Mouse (Mus musculus): Measurements from ENCODE around the gene Srms.
"Not testable (repeated sequence)": the region's sequence is repeated elsewhere in the genome, so short reads cannot be mapped to it uniquely, and the experiment has no call there.

Gene Srms

GRCm38 (mm10) chr2:181219538-181220216 lies 6.7 kb upstream of the Srms start, which contains the start of gene Fndc11:
Gene Fndc11, plus strand, starts transcription at chr2:181220013.
- peak; percentile 42 for DNase-seq (ENCODE audit: low read depth)

DNA sequence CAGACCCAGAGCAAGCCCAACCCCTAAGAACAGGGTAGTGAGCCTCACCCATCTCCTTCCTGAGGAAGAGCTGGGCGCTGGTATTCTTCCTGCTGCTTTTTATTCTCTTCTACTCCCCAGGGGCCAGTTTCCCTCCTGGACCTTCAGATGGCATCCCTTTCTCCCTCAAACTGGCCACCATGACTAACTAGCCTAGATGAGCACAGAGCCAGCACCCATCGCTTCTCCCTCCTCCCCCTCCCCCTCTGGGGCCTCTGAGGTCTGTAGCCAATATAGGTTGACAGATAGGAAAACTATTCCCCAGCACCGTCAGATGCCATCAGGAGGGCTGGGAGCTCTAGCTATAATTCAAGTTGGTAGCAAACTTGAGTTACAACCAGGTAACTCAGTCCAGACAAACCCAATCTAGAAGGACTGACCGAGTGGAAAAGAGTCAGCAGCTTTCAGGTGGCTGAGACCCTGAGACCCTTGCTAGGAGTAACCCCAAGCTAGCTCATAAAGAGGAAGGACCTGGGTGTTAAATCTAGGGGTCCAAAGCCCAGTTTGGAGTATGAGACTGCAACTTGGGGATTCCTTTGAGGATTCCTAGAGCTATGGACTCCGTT lies 6.0 kb upstream of the Srms start:
- DNase-seq (ENCODE audit: low read depth): no peak

DNA sequence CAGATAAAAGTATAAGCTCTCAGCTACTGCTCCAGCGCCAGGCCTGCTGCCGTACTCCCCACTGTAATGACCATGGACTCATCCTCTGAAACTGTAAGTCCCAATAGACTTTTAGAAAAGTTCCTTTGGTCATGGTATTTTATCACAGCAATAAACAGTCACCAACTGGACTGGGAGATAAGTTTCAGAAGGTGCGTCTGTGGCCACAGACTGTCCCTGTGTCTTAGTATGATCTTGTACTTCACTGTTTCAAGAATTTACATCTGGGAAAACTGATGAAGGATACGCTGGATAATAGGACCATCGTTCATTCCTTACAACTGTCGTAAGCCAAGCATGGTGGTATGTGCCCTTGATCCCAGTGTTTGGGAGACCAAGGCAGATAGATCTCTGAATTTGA lies 3.1 kb upstream of the Srms start:
- no peak for DNase-seq (ENCODE audit: low read depth)

- DNase-seq (ENCODE audit: low read depth): no peak
Observed at GRCm38 (mm10) chr2:181212389-181213020, 480 bp downstream of the Srms start.

- DNase-seq (ENCODE audit: low read depth): no peak
Observed at GRCm38 (mm10) chr2:181206118-181206517, 6.9 kb downstream of the Srms start.

DNA sequence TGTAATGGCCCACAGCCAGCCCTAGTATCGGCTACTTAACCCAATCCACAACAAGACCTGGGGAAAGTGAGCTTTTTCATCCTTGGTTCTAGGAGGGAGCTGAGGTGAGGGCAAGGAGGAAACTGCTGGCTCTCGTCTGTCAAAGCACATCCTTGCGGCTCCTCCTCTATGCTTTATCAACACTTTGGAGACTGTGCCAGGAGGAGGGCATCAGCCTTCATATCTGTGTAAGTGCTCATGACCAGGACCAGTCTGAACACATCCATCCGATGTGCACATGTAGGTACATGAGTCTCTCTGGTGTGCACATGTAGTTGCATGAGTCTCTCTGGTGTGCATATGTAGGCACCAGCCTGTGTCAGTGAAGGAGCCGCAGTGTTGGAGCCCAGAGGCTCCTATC lies 7.3 kb downstream of the Srms start:
- DNase-seq (ENCODE audit: low read depth): no peak

- DNase-seq (ENCODE audit: low read depth): no peak
Observed at GRCm38 (mm10) chr2:181202886-181203285, 10.1 kb downstream of the Srms start.

GRCm38 (mm10) chr2:181202422-181202821 lies 10.6 kb downstream of the Srms start, which contains the start of gene Ptk6:
Gene Ptk6, minus strand, starts transcription at chr2:181202789.
- DNase-seq (ENCODE audit: low read depth): no peak

DNA sequence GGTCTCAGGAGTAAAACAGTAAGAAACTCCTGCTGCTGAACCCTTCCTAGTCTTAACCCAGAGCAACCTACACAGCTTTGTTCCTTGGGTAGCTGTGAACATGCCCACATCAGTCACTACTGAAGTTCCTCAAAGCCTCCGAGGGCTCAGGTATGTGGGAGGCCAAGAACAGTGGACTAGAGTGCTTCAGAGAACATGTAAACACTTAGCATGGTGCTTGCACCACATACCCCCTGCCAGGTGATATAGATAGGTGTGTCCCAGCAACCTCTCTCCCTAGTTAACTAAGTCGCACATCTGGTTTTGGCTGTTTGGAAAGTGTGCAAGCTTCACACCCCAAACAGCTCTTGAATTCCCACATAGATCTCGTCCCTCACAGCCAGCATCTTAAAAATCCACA lies 11.4 kb downstream of the Srms start:
- no peak for DNase-seq (ENCODE audit: low read depth)

GRCm38 (mm10) chr2:181196628-181197300 lies 16.2 kb downstream of the Srms start:
- DNase-seq (ENCODE audit: low read depth): no peak

DNA sequence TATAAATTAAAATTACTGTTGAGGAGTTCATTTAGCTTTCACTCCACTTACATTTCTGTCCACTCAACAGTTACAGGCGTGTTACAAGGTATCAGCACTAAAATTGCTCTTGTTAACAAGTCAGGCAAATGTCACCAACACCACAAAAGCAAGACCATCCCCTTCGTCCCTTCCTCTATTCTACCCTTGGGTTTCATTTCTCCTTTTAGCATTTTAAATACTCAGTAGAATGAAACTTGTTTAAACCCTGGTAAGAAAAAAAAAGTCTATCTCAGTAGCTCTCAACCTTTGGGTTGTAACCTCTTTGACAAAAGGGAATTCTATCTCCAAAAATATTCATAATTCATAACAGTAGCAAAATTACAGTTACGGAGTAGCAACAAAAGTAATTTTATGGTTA lies 19.9 kb downstream of the Srms start:
- no peak for DNase-seq (ENCODE audit: low read depth)

DNA sequence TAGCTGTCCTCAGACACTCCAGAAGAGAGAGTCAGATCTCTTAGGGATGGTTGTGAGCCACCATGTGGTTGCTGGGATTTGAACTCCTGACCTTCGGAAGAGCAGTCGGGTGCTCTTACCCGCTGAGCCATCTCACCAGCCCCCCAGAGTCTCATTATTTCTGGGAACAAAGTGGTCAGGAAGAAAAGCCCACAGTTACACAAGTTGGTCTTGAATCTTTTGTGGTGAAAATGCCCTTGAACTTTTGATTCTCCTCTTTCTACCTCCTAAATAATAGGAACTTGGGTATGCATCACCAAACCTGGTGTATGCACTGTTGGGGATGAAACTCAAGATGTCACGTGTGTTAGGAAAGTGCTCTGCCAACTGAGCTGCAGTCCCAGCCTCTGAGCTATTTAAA lies 21.0 kb downstream of the Srms start:
- no peak for DNase-seq (ENCODE audit: low read depth)

DNA sequence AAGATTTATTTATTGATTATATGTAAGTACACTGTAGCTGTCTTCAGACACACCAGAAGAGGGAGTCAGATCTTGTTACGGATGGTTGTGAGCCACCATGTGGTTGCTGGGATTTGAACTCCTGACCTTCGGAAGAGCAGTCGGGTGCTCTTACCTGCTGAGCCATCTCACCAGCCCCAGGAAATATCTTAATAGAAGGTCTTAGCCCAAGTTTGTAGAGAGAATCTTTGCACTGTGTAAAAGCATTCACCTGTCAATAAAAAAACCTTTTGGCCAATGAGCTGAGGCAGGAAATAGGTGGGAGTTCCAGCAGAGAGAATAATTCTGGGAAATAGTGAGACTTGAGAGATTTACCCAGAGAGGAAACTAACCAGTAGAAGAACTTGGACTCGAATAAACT lies 21.6 kb downstream of the Srms start:
- DNase-seq (ENCODE audit: low read depth): not testable (repeated sequence)

DNA sequence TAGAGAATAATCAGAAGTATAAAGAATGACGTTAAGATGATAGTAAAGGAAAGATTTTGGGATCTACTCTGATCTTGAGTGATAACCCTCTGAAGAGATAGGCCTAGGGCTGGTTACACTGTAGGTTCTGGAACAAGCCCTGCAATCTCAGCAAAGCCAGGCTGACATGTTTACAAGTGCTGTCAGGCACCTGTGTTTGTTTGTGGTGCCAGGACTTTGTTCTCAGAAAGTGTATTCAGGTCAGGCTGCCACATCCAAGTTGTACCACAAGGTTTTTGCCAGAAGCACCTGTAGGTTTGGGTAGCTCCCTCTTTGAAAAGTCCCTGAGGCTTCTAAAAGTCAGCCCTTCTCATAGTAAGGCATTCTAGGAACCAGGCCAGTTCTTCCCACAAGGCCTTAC lies 23.7 kb downstream of the Srms start:
- DNase-seq (ENCODE audit: low read depth): no peak

GRCm38 (mm10) chr2:181188681-181189080 lies 24.3 kb downstream of the Srms start:
- no peak for DNase-seq (ENCODE audit: low read depth)

DNA sequence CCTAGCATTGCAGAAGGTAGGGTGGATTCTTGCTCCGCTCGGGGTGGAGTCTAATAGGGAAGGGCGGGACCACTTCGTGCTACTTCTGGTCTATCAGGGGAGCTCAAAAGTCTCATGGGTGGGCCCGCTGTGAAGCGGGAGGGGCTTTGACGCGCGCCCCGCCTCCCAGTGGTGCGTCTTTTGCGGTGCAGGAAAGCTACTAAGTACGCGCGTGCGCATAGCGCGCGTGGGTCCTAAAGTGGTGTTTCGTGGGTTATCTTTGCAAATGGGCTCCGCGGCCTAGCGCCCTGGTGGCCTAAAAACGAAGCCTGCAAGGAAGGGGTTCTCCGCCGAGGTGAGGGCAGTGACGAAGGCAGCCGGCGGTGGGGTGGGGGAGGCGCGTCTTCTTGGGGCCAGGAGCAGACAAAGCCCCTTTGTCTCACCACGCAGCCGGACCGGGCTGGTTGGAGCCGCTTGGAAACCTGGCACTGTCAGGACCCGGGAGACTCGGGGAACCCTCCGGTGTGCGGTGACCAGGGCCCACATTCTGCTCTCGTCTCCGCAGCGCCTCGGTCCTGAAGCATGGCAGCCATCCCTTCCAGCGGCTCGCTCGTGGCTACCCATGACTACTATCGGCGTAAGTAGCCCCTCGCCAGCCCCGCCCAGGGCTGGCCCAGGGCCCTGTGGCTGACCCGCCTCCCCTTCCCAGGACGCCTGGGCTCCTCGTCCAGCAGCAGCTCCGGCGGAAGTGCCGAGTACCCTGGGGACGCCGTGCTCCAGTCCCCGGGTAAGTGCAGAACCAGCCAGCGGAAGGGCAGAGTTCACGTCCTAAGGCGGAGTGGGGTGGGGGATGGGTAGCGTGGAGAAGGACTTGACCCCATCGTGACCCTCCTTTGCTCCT lies 25.6 kb downstream of the Srms start, which contains the start of gene Ppdpf:
Gene Ppdpf (plus strand): TSS at position 127 of the 880 bp plus-strand sequence.
- DNase-seq (ENCODE audit: low read depth): peak; percentile 84

GRCm38 (mm10) chr2:181186635-181187034 lies 26.4 kb downstream of the Srms start:
- DNase-seq (ENCODE audit: low read depth): peak; percentile 81

- DNase-seq (ENCODE audit: low read depth): no peak
Observed at GRCm38 (mm10) chr2:181180898-181181297, 32.1 kb downstream of the Srms start.

DNA sequence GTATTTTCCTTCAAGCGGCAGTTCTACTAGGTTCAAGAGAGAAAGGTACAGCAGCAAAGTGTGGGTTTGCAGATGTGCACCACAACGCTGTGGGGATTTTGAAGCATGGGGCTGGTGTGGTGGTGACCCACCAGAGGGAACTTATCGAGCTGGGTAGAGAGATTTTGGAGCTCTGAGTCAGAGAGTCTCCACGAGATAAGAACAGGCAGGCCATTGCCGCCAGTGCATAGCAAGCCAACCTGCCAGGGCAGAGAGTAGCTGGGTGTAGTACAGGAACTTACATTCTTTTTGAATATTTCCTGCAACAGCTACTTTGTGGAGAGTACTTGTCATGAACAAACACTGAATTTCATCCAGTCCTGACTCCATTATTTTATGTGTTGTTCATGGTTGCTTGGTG lies 34.5 kb downstream of the Srms start:
- DNase-seq (ENCODE audit: low read depth): no peak

- no peak for DNase-seq (ENCODE audit: low read depth)
Observed at GRCm38 (mm10) chr2:181178015-181178414, 35.0 kb downstream of the Srms start.

DNA sequence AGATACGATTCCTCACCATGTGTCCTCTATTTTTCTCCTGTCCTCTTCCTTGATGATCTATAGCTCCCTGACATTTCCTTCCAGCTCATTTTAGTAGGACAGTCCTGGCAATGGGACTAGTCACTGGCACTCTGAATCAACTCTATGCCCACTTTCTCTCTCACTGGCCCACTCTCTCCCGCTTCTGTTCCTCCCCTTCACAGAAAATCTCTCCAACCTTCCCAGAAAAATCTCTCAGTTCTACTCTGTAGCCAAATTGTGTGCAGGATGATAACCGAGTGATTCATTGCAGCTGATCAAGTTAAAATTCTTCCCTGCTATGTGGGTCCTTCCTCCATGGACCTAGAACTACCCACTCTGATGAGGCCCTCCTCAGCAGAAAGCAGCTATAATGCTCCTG lies 38.3 kb downstream of the Srms start:
- no peak for DNase-seq (ENCODE audit: low read depth)

GRCm38 (mm10) chr2:181166469-181166868 lies 46.5 kb downstream of the Srms start:
- no peak for DNase-seq (ENCODE audit: low read depth)

Data from c-Kit-positive CD71-negative TER-119-negative erythroid progenitor cells, embryonic 14.5 days (primary cell).